Mouse (Mus musculus): ENCODE results near the gene Nell1. TPM values are rescaled to one million over a fixed set of nuclear protein-coding genes. Genes with fewer than 3 reads are reported as not detected.

Nell1 gene
- polyA plus RNA-seq, 1 experiment from 2014 or later: 0.61 TPM

DNA sequence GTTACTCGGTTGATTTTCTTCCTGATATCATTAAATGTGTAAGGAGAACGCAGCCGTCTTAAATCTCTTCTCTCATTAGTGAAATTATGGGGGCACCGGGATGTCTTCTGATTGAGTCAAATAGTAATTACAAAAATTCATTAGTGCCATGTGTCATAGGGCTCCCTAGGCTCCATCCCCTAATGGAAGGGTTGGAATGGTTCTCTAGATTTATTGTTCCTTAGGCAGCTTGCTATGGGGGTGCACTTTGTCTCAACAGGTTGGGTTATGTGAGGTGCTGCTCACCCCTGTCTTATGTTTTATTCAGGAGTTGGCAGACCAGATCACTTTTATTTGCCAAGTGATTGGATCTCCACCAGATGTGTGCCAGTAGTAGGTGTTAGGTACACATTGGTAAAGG lies 75.5 kb downstream of the Nell1 start:
- no peaks in the 10 kb centered on the region for H3K27me3 ChIP-seq (ENCODE audit: control insufficient read depth, insufficient read depth, low read length)
- no peak overlapping the region for H3K4me2 ChIP-seq (ENCODE audit: low read length)
- H3K4me3 ChIP-seq (ENCODE audit: control insufficient read depth in 1 of 2, insufficient read depth in 1 of 2, low read depth in 1 of 2, low read length in 2 of 2): no peak overlapping the region
- no peak overlapping the region for H3K9ac ChIP-seq (ENCODE audit: low read length)
- no peak overlapping the region for H3K27ac ChIP-seq (replicated peaks in 1 of 2; ENCODE audit: control insufficient read depth in 1 of 2, insufficient read depth in 1 of 2, low read depth in 2 of 2, low read length in 2 of 2)
- WGBS: 87% methylated on average over 4 of the region's 4 CpGs
- no peaks in the 10 kb centered on the region for H3K4me1 ChIP-seq (ENCODE audit: control insufficient read depth in 2 of 2, insufficient read depth in 2 of 2, low read length in 2 of 2)
- no peaks in the 10 kb centered on the region for H3K36me3 ChIP-seq (ENCODE audit: control insufficient read depth, insufficient read depth, low read length)
- no peaks in the 10 kb centered on the region for H3K9me3 ChIP-seq (ENCODE audit: control insufficient read depth, low read length)
- ATAC-seq (ENCODE audit: insufficient number of reproducible peaks, insufficient read depth, low FRiP score, low read depth): no peak

DNA sequence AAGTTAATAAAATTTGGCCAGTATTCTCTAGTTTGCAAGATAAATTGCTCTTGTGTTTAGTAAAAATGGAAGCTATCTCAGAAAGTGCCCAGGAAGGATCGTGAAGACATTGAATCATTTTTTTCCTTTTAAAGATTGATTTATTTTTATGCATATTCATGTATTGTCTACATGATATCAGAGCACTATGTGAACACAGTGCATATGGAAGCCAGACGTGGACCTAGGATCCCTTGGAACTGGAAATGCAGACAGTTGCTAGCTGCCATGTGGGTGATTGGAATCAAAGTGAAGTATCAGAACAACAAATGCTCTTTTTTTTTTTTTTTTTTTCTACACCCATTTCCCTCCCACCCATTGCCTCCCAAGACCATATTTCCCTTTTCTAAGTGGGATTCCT lies 79.0 kb downstream of the Nell1 start:
- H3K4me2 ChIP-seq (ENCODE audit: low read length): no peak overlapping the region
- no peaks in the 10 kb centered on the region for H3K9me3 ChIP-seq (ENCODE audit: control insufficient read depth, low read length)
- H3K9ac ChIP-seq (ENCODE audit: low read length): no peak overlapping the region
- no peak overlapping the region for H3K27ac ChIP-seq (replicated peaks in 1 of 2; ENCODE audit: control insufficient read depth in 1 of 2, insufficient read depth in 1 of 2, low read depth in 2 of 2, low read length in 2 of 2)
- H3K27me3 ChIP-seq (ENCODE audit: control insufficient read depth, insufficient read depth, low read length): no peaks in the 10 kb centered on the region
- H3K4me1 ChIP-seq (ENCODE audit: control insufficient read depth in 2 of 2, insufficient read depth in 2 of 2, low read length in 2 of 2): no peaks in the 10 kb centered on the region
- no peak for ATAC-seq (ENCODE audit: insufficient number of reproducible peaks, insufficient read depth, low FRiP score, low read depth)
- H3K4me3 ChIP-seq (ENCODE audit: control insufficient read depth in 1 of 2, insufficient read depth in 1 of 2, low read depth in 1 of 2, low read length in 2 of 2): no peak overlapping the region
- WGBS: 85% methylated on average over 2 of the region's 2 CpGs
- no peaks in the 10 kb centered on the region for H3K36me3 ChIP-seq (ENCODE audit: control insufficient read depth, insufficient read depth, low read length)

DNA sequence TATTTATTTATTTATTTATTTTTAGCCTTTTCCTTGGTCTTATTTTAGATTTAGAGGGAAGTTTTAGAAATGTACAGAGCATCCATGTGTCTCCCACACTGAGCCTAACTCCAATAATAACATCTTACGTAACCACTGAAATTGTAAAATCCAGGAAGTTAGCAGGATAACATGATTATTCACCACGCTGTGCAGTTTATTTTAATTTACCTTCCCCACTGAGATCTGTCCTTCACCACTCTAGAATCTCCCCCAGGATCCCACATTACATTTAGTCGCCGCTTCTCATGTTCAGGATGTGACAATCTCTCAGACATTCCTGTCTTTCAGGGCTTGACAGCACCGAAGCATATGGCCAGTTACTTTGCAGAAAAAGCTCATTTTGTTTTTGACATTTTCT lies 119.8 kb downstream of the Nell1 start:
- Histone ChIP-seq H3K27me3 (ENCODE audit: control insufficient read depth, insufficient read depth, low read length) (no peaks in the 10 kb centered on the region), H3K4me1 (ENCODE audit: control insufficient read depth in 2 of 2, insufficient read depth in 2 of 2, low read length in 2 of 2) (no peaks in the 10 kb centered on the region), H3K4me3 (ENCODE audit: control insufficient read depth in 1 of 2, insufficient read depth in 1 of 2, low read depth in 1 of 2, low read length in 2 of 2) (no peak overlapping the region), H3K36me3 (ENCODE audit: control insufficient read depth, insufficient read depth, low read length) (no peaks in the 10 kb centered on the region), H3K9ac (ENCODE audit: low read length) (no peak overlapping the region), H3K4me2 (ENCODE audit: low read length) (no peak overlapping the region), H3K9me3 (ENCODE audit: control insufficient read depth, low read length) (no peaks in the 10 kb centered on the region), H3K27ac (replicated peaks in 1 of 2; ENCODE audit: control insufficient read depth in 1 of 2, insufficient read depth in 1 of 2, low read depth in 2 of 2, low read length in 2 of 2) (no peak overlapping the region)
- 64% methylated on average over 5 of the region's 5 CpGs for WGBS
- ATAC-seq (ENCODE audit: insufficient number of reproducible peaks, insufficient read depth, low FRiP score, low read depth): no peak

DNA sequence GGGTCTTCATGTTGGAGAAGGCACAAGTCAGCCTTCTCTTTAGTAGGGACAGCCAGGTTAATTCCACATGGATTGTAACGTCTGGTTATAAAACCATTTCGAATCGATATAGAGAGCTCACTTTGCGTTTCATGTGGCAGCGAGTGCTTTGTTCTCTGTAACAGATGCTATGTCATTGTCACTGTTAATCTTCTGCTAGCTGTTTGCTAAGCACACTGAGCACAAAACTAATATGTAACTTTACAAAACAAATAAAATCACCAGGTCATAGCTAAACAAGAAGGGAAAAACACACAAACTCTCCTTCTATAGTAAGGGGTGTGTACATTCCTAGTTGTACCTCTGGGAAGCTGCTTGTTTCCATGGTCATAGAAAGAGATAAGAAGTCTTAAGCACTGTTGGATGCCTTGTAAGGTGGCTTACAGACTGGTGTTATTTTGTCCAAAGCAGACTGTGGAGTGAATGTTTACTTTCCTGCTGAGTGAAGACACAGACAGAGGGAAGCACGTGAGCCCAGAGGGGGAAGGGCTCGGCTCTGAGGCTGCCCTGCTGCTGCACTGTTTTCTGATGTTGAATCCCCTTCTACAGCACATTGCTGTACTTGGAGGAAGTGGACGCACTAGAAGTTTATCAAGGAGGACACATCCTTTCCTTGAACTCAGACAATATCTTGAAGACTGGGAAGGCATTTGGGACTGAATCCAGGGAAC lies 131.1 kb downstream of the Nell1 start:
- no peak overlapping the region for H3K4me2 ChIP-seq (ENCODE audit: low read length)
- H3K36me3 ChIP-seq (ENCODE audit: control insufficient read depth, insufficient read depth, low read length): no peaks in the 10 kb centered on the region
- H3K9me3 ChIP-seq (ENCODE audit: control insufficient read depth, low read length): no peaks in the 10 kb centered on the region
- no peak for ATAC-seq (ENCODE audit: insufficient number of reproducible peaks, insufficient read depth, low FRiP score, low read depth)
- no peaks in the 10 kb centered on the region for H3K4me1 ChIP-seq (ENCODE audit: control insufficient read depth in 2 of 2, insufficient read depth in 2 of 2, low read length in 2 of 2)
- H3K9ac ChIP-seq (ENCODE audit: low read length): no peak overlapping the region
- H3K27ac ChIP-seq (replicated peaks in 1 of 2; ENCODE audit: control insufficient read depth in 1 of 2, insufficient read depth in 1 of 2, low read depth in 2 of 2, low read length in 2 of 2): no peak overlapping the region
- no peak overlapping the region for H3K4me3 ChIP-seq (ENCODE audit: control insufficient read depth in 1 of 2, insufficient read depth in 1 of 2, low read depth in 1 of 2, low read length in 2 of 2)
- H3K27me3 ChIP-seq (ENCODE audit: control insufficient read depth, insufficient read depth, low read length): no peaks in the 10 kb centered on the region
- WGBS: 54% methylated on average over 8 of the region's 8 CpGs

DNA sequence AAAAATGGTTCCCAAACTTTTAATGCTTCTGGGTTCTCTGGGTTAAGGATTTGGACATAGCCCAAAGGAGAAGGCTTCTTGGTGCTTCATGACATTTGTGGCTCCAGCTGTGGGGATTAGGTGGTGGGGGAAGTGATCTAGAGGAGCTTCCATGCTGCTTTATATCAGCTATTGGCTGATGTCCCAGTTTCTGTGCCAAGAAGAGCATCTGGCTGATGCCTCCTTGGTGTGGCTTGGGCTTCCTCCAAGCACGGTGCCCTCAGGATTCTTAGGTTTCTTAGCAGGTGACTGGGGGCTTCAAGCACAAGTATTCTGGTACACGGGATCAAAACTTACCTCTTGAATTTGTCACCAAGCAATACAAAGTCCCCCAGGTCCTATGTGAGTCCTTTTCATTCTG lies 132.6 kb downstream of the Nell1 start:
- no peaks in the 10 kb centered on the region for H3K9me3 ChIP-seq (ENCODE audit: control insufficient read depth, low read length)
- no peak for ATAC-seq (ENCODE audit: insufficient number of reproducible peaks, insufficient read depth, low FRiP score, low read depth)
- H3K27ac ChIP-seq (replicated peaks in 1 of 2; ENCODE audit: control insufficient read depth in 1 of 2, insufficient read depth in 1 of 2, low read depth in 2 of 2, low read length in 2 of 2): no peak overlapping the region
- H3K4me2 ChIP-seq (ENCODE audit: low read length): no peak overlapping the region
- H3K9ac ChIP-seq (ENCODE audit: low read length): no peak overlapping the region
- H3K4me1 ChIP-seq (ENCODE audit: control insufficient read depth in 2 of 2, insufficient read depth in 2 of 2, low read length in 2 of 2): no peaks in the 10 kb centered on the region
- WGBS: 71% methylated on average over 2 of the region's 2 CpGs
- no peaks in the 10 kb centered on the region for H3K27me3 ChIP-seq (ENCODE audit: control insufficient read depth, insufficient read depth, low read length)
- H3K36me3 ChIP-seq (ENCODE audit: control insufficient read depth, insufficient read depth, low read length): no peaks in the 10 kb centered on the region
- H3K4me3 ChIP-seq (ENCODE audit: control insufficient read depth in 1 of 2, insufficient read depth in 1 of 2, low read depth in 1 of 2, low read length in 2 of 2): no peak overlapping the region

DNA sequence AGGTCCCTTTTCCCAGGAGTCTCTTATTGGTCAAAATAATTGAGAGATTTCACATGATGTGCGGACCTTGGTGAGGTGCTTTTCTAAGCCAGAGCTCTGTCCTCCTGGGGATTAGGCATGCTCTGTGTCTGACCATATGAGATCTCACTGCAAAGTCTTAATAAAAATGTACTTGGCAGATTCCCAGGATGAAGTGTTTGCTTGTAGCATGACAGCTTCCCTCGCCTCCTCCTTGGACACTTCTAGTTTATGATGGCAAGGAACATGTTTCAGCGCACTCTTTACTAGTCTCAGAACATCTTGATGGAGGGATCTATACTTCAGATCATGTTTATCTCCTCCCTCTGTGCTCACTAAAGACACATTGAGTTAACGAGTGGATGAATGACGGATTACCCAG lies 143.7 kb downstream of the Nell1 start:
- H3K9me3 ChIP-seq (ENCODE audit: control insufficient read depth, low read length): no peaks in the 10 kb centered on the region
- no peak for ATAC-seq (ENCODE audit: insufficient number of reproducible peaks, insufficient read depth, low FRiP score, low read depth)
- no peaks in the 10 kb centered on the region for H3K4me1 ChIP-seq (ENCODE audit: control insufficient read depth in 2 of 2, insufficient read depth in 2 of 2, low read length in 2 of 2)
- no peak overlapping the region for H3K4me2 ChIP-seq (ENCODE audit: low read length)
- H3K4me3 ChIP-seq (ENCODE audit: control insufficient read depth in 1 of 2, insufficient read depth in 1 of 2, low read depth in 1 of 2, low read length in 2 of 2): no peak overlapping the region
- no peak overlapping the region for H3K9ac ChIP-seq (ENCODE audit: low read length)
- no peaks in the 10 kb centered on the region for H3K27me3 ChIP-seq (ENCODE audit: control insufficient read depth, insufficient read depth, low read length)
- H3K27ac ChIP-seq (replicated peaks in 1 of 2; ENCODE audit: control insufficient read depth in 1 of 2, insufficient read depth in 1 of 2, low read depth in 2 of 2, low read length in 2 of 2): no peak overlapping the region
- H3K36me3 ChIP-seq (ENCODE audit: control insufficient read depth, insufficient read depth, low read length): no peaks in the 10 kb centered on the region
- 90% methylated on average over 5 of the region's 5 CpGs for WGBS

DNA sequence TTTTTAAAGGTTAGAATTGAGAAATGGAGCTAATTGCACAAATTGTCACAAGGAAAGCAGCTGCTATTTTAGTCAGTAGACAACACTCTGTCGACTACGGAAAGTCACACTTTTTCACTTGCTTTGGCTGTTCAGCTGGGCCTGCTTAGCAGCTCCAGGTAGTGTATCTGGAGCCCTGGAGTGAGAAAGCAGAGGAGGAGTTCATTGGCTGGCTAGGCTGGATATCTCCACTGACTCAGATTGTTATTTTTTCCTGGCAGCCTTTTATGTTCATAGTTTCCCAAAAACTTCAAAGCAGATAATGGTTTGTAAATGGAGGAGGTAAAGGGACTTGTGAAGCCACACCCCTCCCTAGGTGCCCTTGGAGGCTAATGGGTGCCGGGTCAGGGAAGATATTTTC lies 163.0 kb downstream of the Nell1 start:
- 73% methylated on average over 3 of the region's 3 CpGs for WGBS
- ATAC-seq (ENCODE audit: insufficient number of reproducible peaks, insufficient read depth, low FRiP score, low read depth): no peak
- H3K9me3 ChIP-seq (ENCODE audit: control insufficient read depth, low read length): no peaks in the 10 kb centered on the region
- no peak overlapping the region for H3K4me2 ChIP-seq (ENCODE audit: low read length)
- no peaks in the 10 kb centered on the region for H3K36me3 ChIP-seq (ENCODE audit: control insufficient read depth, insufficient read depth, low read length)
- no peak overlapping the region for H3K27ac ChIP-seq (replicated peaks in 1 of 2; ENCODE audit: control insufficient read depth in 1 of 2, insufficient read depth in 1 of 2, low read depth in 2 of 2, low read length in 2 of 2)
- H3K27me3 ChIP-seq (ENCODE audit: control insufficient read depth, insufficient read depth, low read length): no peaks in the 10 kb centered on the region
- H3K4me3 ChIP-seq (ENCODE audit: control insufficient read depth in 1 of 2, insufficient read depth in 1 of 2, low read depth in 1 of 2, low read length in 2 of 2): no peak overlapping the region
- H3K9ac ChIP-seq (ENCODE audit: low read length): no peak overlapping the region
- H3K4me1 ChIP-seq (ENCODE audit: control insufficient read depth in 2 of 2, insufficient read depth in 2 of 2, low read length in 2 of 2): no peaks in the 10 kb centered on the region

DNA sequence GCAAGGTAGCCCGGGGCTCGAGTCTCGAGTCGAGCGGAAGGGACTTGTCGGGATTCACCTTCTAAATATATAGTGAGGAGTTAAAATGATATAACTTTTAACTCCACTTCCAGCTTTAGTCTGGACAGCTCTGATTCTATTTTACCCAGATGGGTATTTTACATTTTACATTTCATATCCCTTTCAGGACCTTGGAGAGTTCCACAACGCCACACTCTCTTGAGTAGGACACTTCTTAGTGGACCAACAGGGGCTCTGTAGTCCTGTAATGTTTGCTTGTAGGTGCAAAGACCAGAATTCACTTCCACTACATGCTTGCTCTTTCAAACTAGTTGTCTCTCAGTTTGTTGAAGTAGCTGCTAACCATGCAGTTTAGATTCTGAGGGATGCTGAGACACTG lies 174.7 kb downstream of the Nell1 start:
- H3K36me3 ChIP-seq (ENCODE audit: control insufficient read depth, insufficient read depth, low read length): no peaks in the 10 kb centered on the region
- H3K27me3 ChIP-seq (ENCODE audit: control insufficient read depth, insufficient read depth, low read length): no peaks in the 10 kb centered on the region
- no peak for ATAC-seq (ENCODE audit: insufficient number of reproducible peaks, insufficient read depth, low FRiP score, low read depth)
- H3K4me3 ChIP-seq (ENCODE audit: control insufficient read depth in 1 of 2, insufficient read depth in 1 of 2, low read depth in 1 of 2, low read length in 2 of 2): no peak overlapping the region
- H3K9ac ChIP-seq (ENCODE audit: low read length): no peak overlapping the region
- no peaks in the 10 kb centered on the region for H3K4me1 ChIP-seq (ENCODE audit: control insufficient read depth in 2 of 2, insufficient read depth in 2 of 2, low read length in 2 of 2)
- 89% methylated on average over 7 of the region's 7 CpGs for WGBS
- no peak overlapping the region for H3K4me2 ChIP-seq (ENCODE audit: low read length)
- no peaks in the 10 kb centered on the region for H3K9me3 ChIP-seq (ENCODE audit: control insufficient read depth, low read length)
- H3K27ac ChIP-seq (replicated peaks in 1 of 2; ENCODE audit: control insufficient read depth in 1 of 2, insufficient read depth in 1 of 2, low read depth in 2 of 2, low read length in 2 of 2): no peak overlapping the region

Data from heart, embryonic 14.5 days (tissue).